Mouse (Mus musculus): Measurements from ENCODE around the gene Zyg11a. TPM values are rescaled to one million over a fixed set of nuclear protein-coding genes. Genes with fewer than 3 reads are reported as not detected.

Zyg11a gene
- not detected for polyA plus RNA-seq (2014; fragmentation: Illumina TruSeq; extraction: RNeasy Lipid Tissue Mini Kit (QIAGEN cat#74804); ENCODE audit: insufficient read depth, low read depth, low replicate concordance)

DNA sequence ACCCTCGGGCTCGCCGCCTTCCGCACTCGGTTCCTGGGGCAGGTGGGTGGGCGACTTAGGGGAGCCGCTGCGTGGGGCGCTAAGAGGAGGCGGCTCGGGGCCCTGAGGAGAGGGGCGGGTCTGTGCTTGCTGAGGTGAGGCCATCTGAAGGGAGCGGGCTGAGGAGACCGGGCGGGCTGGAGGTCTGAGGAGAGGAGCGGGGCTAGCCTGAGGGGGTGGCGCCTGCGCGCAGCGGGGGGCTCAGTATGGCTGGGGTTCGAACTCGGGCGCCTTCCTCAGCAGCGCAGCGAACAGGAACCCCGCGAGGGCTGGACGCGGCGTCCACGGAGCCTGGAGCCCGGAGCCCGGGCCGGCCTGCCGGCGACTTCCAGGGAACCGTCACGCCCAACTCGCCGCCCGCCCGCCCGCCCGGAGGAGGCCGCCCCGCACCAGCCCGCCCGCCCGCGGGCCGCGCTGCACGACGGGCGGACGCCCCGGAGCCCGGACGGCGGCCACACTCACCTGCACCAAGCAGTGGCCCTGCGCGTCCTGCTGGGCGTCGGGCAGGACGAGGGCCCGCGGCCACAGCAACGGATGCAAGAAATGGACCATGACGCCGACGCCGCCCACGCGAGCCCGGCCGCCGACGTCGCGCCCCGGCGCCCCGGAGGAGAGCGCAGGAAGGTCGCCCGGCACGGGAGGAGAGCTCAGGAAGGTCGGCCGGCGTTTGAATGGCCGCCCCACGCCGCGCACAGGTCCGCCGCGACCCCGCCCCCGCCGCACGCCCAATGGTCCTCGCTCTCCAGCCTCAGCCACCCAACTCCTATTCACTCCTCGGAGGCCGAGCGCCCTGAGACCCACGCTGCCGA lies at the start of gene Zyg11a:
Zyg11a (minus strand) TSS at position 717 of the 848 bp plus-strand sequence.

GRCm38 (mm10) chr4:108165152-108165895 lies 52.5 kb downstream of the Zyg11a start, which contains the start of gene Echdc2:
Echdc2 (plus strand) TSS chr4:108165437.

DNA sequence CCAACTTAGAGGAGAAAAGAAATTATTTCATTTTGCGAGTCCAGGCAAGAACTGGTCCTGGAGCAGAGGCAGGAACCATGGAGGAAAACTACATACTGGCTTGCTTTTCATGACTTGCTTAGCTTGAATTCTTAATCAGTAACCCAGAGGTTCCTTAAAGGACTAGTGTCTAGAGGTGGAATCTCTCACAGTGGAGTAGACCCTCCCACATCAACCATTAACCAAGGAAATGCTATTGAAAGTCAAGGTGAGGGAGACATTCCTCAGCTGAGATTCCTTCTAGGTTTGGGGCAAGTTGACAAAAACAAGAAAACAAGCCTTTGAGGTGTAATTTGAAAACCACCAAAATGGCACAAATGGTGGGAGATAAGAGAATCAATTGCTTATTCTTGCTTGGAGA lies 73.0 kb downstream of the Zyg11a start, which contains the start of gene Scp2:
Scp2 (minus strand) TSS at position 119 of the 400 bp plus-strand sequence.

Other genes starting within 250 kb of the Zyg11a start
- gene Slc1a7, start 249.7 kb downstream of the Zyg11a start, polyA plus RNA-seq (2014; fragmentation: Illumina TruSeq; extraction: RNeasy Lipid Tissue Mini Kit (QIAGEN cat#74804); ENCODE audit: insufficient read depth, low read depth, low replicate concordance) = 0.28 TPM
- gene Podn, start 121.6 kb downstream of the Zyg11a start, polyA plus RNA-seq (2014; fragmentation: Illumina TruSeq; extraction: RNeasy Lipid Tissue Mini Kit (QIAGEN cat#74804); ENCODE audit: insufficient read depth, low read depth, low replicate concordance) = 12.4 TPM
- gene Scp2, start 73.0 kb downstream of the Zyg11a start, polyA plus RNA-seq (2014; fragmentation: Illumina TruSeq; extraction: RNeasy Lipid Tissue Mini Kit (QIAGEN cat#74804); ENCODE audit: insufficient read depth, low read depth, low replicate concordance) = 431 TPM
- gene Echdc2, start 52.6 kb downstream of the Zyg11a start, polyA plus RNA-seq (2014; fragmentation: Illumina TruSeq; extraction: RNeasy Lipid Tissue Mini Kit (QIAGEN cat#74804); ENCODE audit: insufficient read depth, low read depth, low replicate concordance) = 32.9 TPM
- 5.7 TPM for gene Zyg11b, start 83.0 kb upstream of the Zyg11a start, polyA plus RNA-seq (2014; fragmentation: Illumina TruSeq; extraction: RNeasy Lipid Tissue Mini Kit (QIAGEN cat#74804); ENCODE audit: insufficient read depth, low read depth, low replicate concordance)
- 9.0 TPM for gene Coa7, start 110.1 kb upstream of the Zyg11a start, polyA plus RNA-seq (2014; fragmentation: Illumina TruSeq; extraction: RNeasy Lipid Tissue Mini Kit (QIAGEN cat#74804); ENCODE audit: insufficient read depth, low read depth, low replicate concordance)
- gene Shisal2a, start 165.3 kb upstream of the Zyg11a start, polyA plus RNA-seq (2014; fragmentation: Illumina TruSeq; extraction: RNeasy Lipid Tissue Mini Kit (QIAGEN cat#74804); ENCODE audit: insufficient read depth, low read depth, low replicate concordance) = 0.83 TPM
- 25.2 TPM for gene Gpx7, start 188.9 kb upstream of the Zyg11a start, polyA plus RNA-seq (2014; fragmentation: Illumina TruSeq; extraction: RNeasy Lipid Tissue Mini Kit (QIAGEN cat#74804); ENCODE audit: insufficient read depth, low read depth, low replicate concordance)
- gene Tut4, start 241.4 kb upstream of the Zyg11a start, polyA plus RNA-seq (2014; fragmentation: Illumina TruSeq; extraction: RNeasy Lipid Tissue Mini Kit (QIAGEN cat#74804); ENCODE audit: insufficient read depth, low read depth, low replicate concordance) = 15.4 TPM